Mouse (Mus musculus) hindbrain, embryonic 16.5 days (tissue): Measurements from ENCODE around the gene Ppm1f. TPM values are rescaled to one million over a fixed set of nuclear protein-coding genes. Genes with fewer than 3 reads are reported as not detected.

ENCODE experiments used
- ATAC-seq: fragments of 200-750 bp; cut with Nextera tagmentation; 2 replicates; pipeline ENCODE4 v1.8.0; 2017; ENCODE audit warnings: moderate TSS enrichment, moderate library complexity
- H3K27ac ChIP-seq: fragments of 300-500 bp; sonication (generic); 2 replicates; pipeline ENCODE4 v1.5.1; 2014; ENCODE audit warnings: low read depth, mild to moderate bottlenecking, control low read depth, low read length, moderate library complexity
- H3K27me3 ChIP-seq: fragments of 300-500 bp; sonication (generic); replicated peaks from 2 replicates; pipeline ENCODE4 v1.6.1; 2014; ENCODE audit warnings: low read length; ENCODE audit not compliant: control insufficient read depth, insufficient read depth
- H3K36me3 ChIP-seq: fragments of 300-500 bp; sonication (generic); 2 replicates; pipeline ENCODE4 v1.6.1; 2014; ENCODE audit warnings: mild to moderate bottlenecking, low read length, moderate library complexity, mixed read lengths; ENCODE audit not compliant: control insufficient read depth, insufficient read depth
- H3K4me1 ChIP-seq: fragments of 300-500 bp; sonication (generic); 2 replicates; pipeline ENCODE4 v1.6.1; 2014; ENCODE audit warnings: low read depth, low read length; ENCODE audit not compliant: control insufficient read depth, insufficient read depth
- H3K4me2 ChIP-seq: fragments of 300-500 bp; sonication (generic); 2 replicates; pipeline ENCODE4 v1.6.1; 2014; ENCODE audit warnings: mild to moderate bottlenecking, low read length, control low read depth, moderate library complexity
- H3K4me3 ChIP-seq: fragments of 300-500 bp; sonication (generic); 2 replicates; pipeline ENCODE4 v1.5.1; 2014; ENCODE audit warnings: mild to moderate bottlenecking, low read length, control low read depth, moderate library complexity
- H3K9ac ChIP-seq: fragments of 300-500 bp; sonication (generic); 2 replicates; pipeline ENCODE4 v1.6.1; 2014; ENCODE audit warnings: low read depth, mild to moderate bottlenecking, control low read depth, low read length, moderate library complexity
- H3K9me3 ChIP-seq: fragments of 300-500 bp; sonication (generic); 2 replicates; pipeline ENCODE4 v1.6.1; 2014; ENCODE audit warnings: mild to moderate bottlenecking, low read length, moderate library complexity; ENCODE audit not compliant: control insufficient read depth
- WGBS: fragments of 180-500 bp; shearing (Covaris S2); extraction: QIAGEN DNeasy Blood & Tissue Kit; methylation state at CpG from one replicate; pipeline ENCODE4 v1.1.7; 2014; 5-methylcytosine and 5-hydroxymethylcytosine counted together
- polyA plus RNA-seq: library from polyadenylated mRNA; unstranded; fragments of >200 nt; fragmentation: Nextera tagmentation; extraction: Ambion mirVana; gene quantifications from 2 replicates; pipeline ENCODE4 v1.2.1, GENCODE M21; 2015

The Ppm1f gene
- polyA plus RNA-seq, 1 experiment from 2014 or later: 25.7 TPM

GRCm38 (mm10) chr16:16902329-16902728 lies 6.1 kb downstream of the Ppm1f start:
- ATAC-seq: no peak
- peaks cover 6% of the 10 kb centered on the region for H3K4me1 ChIP-seq
- H3K27me3 ChIP-seq: no peaks in the 10 kb centered on the region
- no peak overlapping the region for H3K9ac ChIP-seq
- no peak overlapping the region for H3K4me3 ChIP-seq
- no peaks in the 10 kb centered on the region for H3K9me3 ChIP-seq
- no peak overlapping the region for H3K4me2 ChIP-seq
- WGBS: 81% methylated on average over 4 of the region's 4 CpGs
- peaks cover 16% of the 10 kb centered on the region for H3K36me3 ChIP-seq
- no peak overlapping the region for H3K27ac ChIP-seq

- Histone ChIP-seq H3K4me1 (no peaks in the 10 kb centered on the region), H3K4me3 (no peak overlapping the region), H3K9ac (no peak overlapping the region), H3K27me3 (no peaks in the 10 kb centered on the region), H3K27ac (no peak overlapping the region), H3K9me3 (no peaks in the 10 kb centered on the region), H3K36me3 (peaks cover 17% of the 10 kb centered on the region), H3K4me2 (no peak overlapping the region)
- WGBS: 92% methylated on average over 5 of the region's 5 CpGs
- ATAC-seq: no peak
Observed at GRCm38 (mm10) chr16:16903188-16903587, 6.9 kb downstream of the Ppm1f start.

- H3K9ac ChIP-seq: no peak overlapping the region
- WGBS: 74% methylated on average over 6 of the region's 6 CpGs
- H3K4me3 ChIP-seq: no peak overlapping the region
- peaks cover 30% of the 10 kb centered on the region for H3K36me3 ChIP-seq
- no peaks in the 10 kb centered on the region for H3K27me3 ChIP-seq
- no peak overlapping the region for H3K4me2 ChIP-seq
- ATAC-seq: no peak
- no peak overlapping the region for H3K27ac ChIP-seq
- H3K4me1 ChIP-seq: peaks cover 5% of the 10 kb centered on the region
- no peaks in the 10 kb centered on the region for H3K9me3 ChIP-seq
Observed at GRCm38 (mm10) chr16:16907799-16908198, 11.5 kb downstream of the Ppm1f start.

GRCm38 (mm10) chr16:16911641-16912597 lies 15.7 kb downstream of the Ppm1f start:
- Histone ChIP-seq H3K4me2 (no peak overlapping the region), H3K4me1 (peaks cover 5% of the 10 kb centered on the region), H3K9ac (no peak overlapping the region), H3K36me3 (peaks cover 28% of the 10 kb centered on the region), H3K27me3 (no peaks in the 10 kb centered on the region), H3K4me3 (no peak overlapping the region), H3K9me3 (no peaks in the 10 kb centered on the region), H3K27ac (peak overlapping the region; percentile 42)
- WGBS: 28% methylated on average over 13 of the region's 13 CpGs
- ATAC-seq: peak; percentile 94

GRCm38 (mm10) chr16:16913440-16913839 lies 17.2 kb downstream of the Ppm1f start:
- 88% methylated on average over 1 of the region's 1 CpGs for WGBS
- H3K36me3 ChIP-seq: peaks cover 36% of the 10 kb centered on the region
- no peak for ATAC-seq

GRCm38 (mm10) chr16:16918441-16919117 lies 22.3 kb downstream of the Ppm1f start:
- no peak overlapping the region for H3K9ac ChIP-seq
- WGBS: 92% methylated on average over 7 of the region's 7 CpGs
- H3K27ac ChIP-seq: no peak overlapping the region
- no peaks in the 10 kb centered on the region for H3K4me1 ChIP-seq
- no peaks in the 10 kb centered on the region for H3K9me3 ChIP-seq
- no peak overlapping the region for H3K4me2 ChIP-seq
- no peak overlapping the region for H3K4me3 ChIP-seq
- no peak for ATAC-seq
- peaks cover 40% of the 10 kb centered on the region for H3K36me3 ChIP-seq
- H3K27me3 ChIP-seq: no peaks in the 10 kb centered on the region

More at GRCm38 (mm10) chr16:16913440-16913839, 17.2 kb downstream of the Ppm1f start:
- Histone ChIP-seq H3K27ac (no peak overlapping the region), H3K27me3 (no peaks in the 10 kb centered on the region), H3K9ac (no peak overlapping the region), H3K4me1 (peaks cover 5% of the 10 kb centered on the region), H3K4me2 (no peak overlapping the region), H3K9me3 (no peaks in the 10 kb centered on the region), H3K4me3 (no peak overlapping the region)

- 68% methylated on average over 3 of the region's 3 CpGs for whole genome bisulfite sequencing
- no peak overlapping the region for H3K27ac ChIP-seq
- H3K9ac ChIP-seq: no peak overlapping the region
- no peaks in the 10 kb centered on the region for H3K27me3 ChIP-seq
- no peak overlapping the region for H3K4me3 ChIP-seq
- H3K9me3 ChIP-seq: no peaks in the 10 kb centered on the region
- no peak overlapping the region for H3K4me2 ChIP-seq
- peaks cover 38% of the 10 kb centered on the region for H3K36me3 ChIP-seq
- peak; percentile 35; the same call in 1 of the 2 replicates for ATAC-seq
- no peaks in the 10 kb centered on the region for H3K4me1 ChIP-seq
Observed at GRCm38 (mm10) chr16:16921021-16921435, 24.8 kb downstream of the Ppm1f start.

- Histone ChIP-seq H3K4me2 (no peak overlapping the region), H3K4me1 (no peaks in the 10 kb centered on the region), H3K36me3 (peaks cover 20% of the 10 kb centered on the region), H3K4me3 (no peak overlapping the region), H3K27ac (no peak overlapping the region), H3K9me3 (no peaks in the 10 kb centered on the region), H3K27me3 (no peaks in the 10 kb centered on the region), H3K9ac (no peak overlapping the region)
- WGBS: 95% methylated on average over 3 of the region's 3 CpGs
- no peak for ATAC-seq
Observed at GRCm38 (mm10) chr16:16924481-16924880, 28.2 kb downstream of the Ppm1f start.

GRCm38 (mm10) chr16:16926536-16926935 lies 30.3 kb downstream of the Ppm1f start:
- WGBS: 39% methylated on average over 5 of the region's 5 CpGs

More at GRCm38 (mm10) chr16:16926536-16926935, 30.3 kb downstream of the Ppm1f start:
- Histone ChIP-seq H3K27me3 (no peaks in the 10 kb centered on the region), H3K9me3 (no peaks in the 10 kb centered on the region), H3K27ac (no peak overlapping the region), H3K4me3 (no peak overlapping the region), H3K4me1 (no peaks in the 10 kb centered on the region), H3K36me3 (peaks cover 13% of the 10 kb centered on the region), H3K4me2 (no peak overlapping the region), H3K9ac (no peak overlapping the region)
- ATAC-seq: no peak
